Comparison of ENCODE assay signal across 10 mouse cellular contexts in genomic region chr12:80389448-80389847, GRCm38 (mm10). TPM values are rescaled to one million over a fixed set of nuclear protein-coding genes. Genes with fewer than 3 reads are reported as not detected.
A peak's percentile ranks its signal among the peaks of the same experiment; 100 is the strongest.
DNase-seq lines count a peak whose midpoint lies in the region; ATAC-seq and TF ChIP-seq lines count a peak whose summit lies in the region.
"Had no signal": no experiment of that assay in that cellular context is flagged by ENCODE, and none has a peak within 500 bp of the region (broad histone marks: within the 10 kb centered on the region; RNA-seq: fewer than 3 reads in every experiment).

No protein-coding gene starts in this region.

- ATAC-seq in frontal cortex, adult (ENCODE audit: low TSS enrichment): peak; percentile 73
- ATAC-seq in liver, embryonic 14.5 days (ENCODE audit: insufficient read depth): no peak
- ATAC-seq in liver, embryonic 12.5 days: no peak
- no peak for ATAC-seq in erythroblast, adult 5-6 weeks (replicated peaks; ENCODE audit: low FRiP score, poor library complexity, severe bottlenecking)

- no peak overlapping the region for H3K4me2 ChIP-seq in liver, embryonic 14.5 days (ENCODE audit: low read depth)
- H3K4me2 ChIP-seq in liver, embryonic 12.5 days: no peak overlapping the region
- H3K4me2 ChIP-seq: hindbrain, embryonic 15.5 days; lung, embryonic 15.5 days had no signal

- WGBS in liver, embryonic 14.5 days (ENCODE audit: insufficient replicate concordance): 60% methylated on average over 3 of the region's 3 CpGs
- 70% methylated on average over 3 of the region's 3 CpGs for WGBS in liver, embryonic 12.5 days (ENCODE audit: insufficient replicate concordance)

- no peaks in the 10 kb centered on the region for H3K9me3 ChIP-seq in liver, embryonic 14.5 days (ENCODE audit: control insufficient read depth, low read length)
- no peaks in the 10 kb centered on the region for H3K9me3 ChIP-seq in liver, embryonic 12.5 days (replicated peaks)
- H3K9me3 ChIP-seq: hindbrain, embryonic 15.5 days; lung, embryonic 15.5 days had no signal

- H3K9ac ChIP-seq in liver, embryonic 14.5 days (replicated peaks): no peak overlapping the region
- H3K9ac ChIP-seq in liver, embryonic 12.5 days: no peak overlapping the region
- H3K9ac ChIP-seq: hindbrain, embryonic 15.5 days; lung, embryonic 15.5 days had no signal

- H3K4me1 ChIP-seq in liver, embryonic 14.5 days (replicated peaks; ENCODE audit: control insufficient read depth in 2 of 2, insufficient read depth in 2 of 2, low read length in 1 of 2): no peaks in the 10 kb centered on the region
- 0 out of 2 replicates have a peak, but pooled peaks cover 4% of the 10 kb centered on the region for H3K4me1 ChIP-seq in liver, embryonic 12.5 days
- H3K4me1 ChIP-seq: hindbrain, embryonic 15.5 days; lung, embryonic 15.5 days had no signal

- TF ChIP-seq EP300 in liver, embryonic 14.5 days (IDR thresholded peaks at IDR 0.05; ENCODE audit: low read depth): no peak

- no peaks in the 10 kb centered on the region; the same call in 1 of the 2 replicates for H3K36me3 ChIP-seq in liver, embryonic 14.5 days (replicated peaks; ENCODE audit: control insufficient read depth, insufficient read depth, low read depth)
- peaks cover 35% of the 10 kb centered on the region for H3K36me3 ChIP-seq in liver, embryonic 12.5 days

- TF ChIP-seq CTCF in liver, embryonic 14.5 days (IDR thresholded peaks at IDR 0.05; ENCODE audit: low read depth): peak; percentile 31; the same call in 1 of the 2 replicates

- no peak overlapping the region for H3K4me3 ChIP-seq in liver, embryonic 14.5 days (ENCODE audit: insufficient read depth in 1 of 2, low read depth in 2 of 2, low read length in 2 of 2)
- H3K4me3 ChIP-seq in liver, embryonic 12.5 days: no peak overlapping the region
- H3K4me3 ChIP-seq: hindbrain, embryonic 15.5 days; lung, embryonic 15.5 days had no signal

- H3K27ac ChIP-seq in liver, embryonic 14.5 days: no peak overlapping the region
- no peak overlapping the region for H3K27ac ChIP-seq in liver, embryonic 12.5 days
- H3K27ac ChIP-seq: hindbrain, embryonic 15.5 days; lung, embryonic 15.5 days had no signal

- no peaks in the 10 kb centered on the region for H3K27me3 ChIP-seq in liver, embryonic 14.5 days (ENCODE audit: control insufficient read depth, insufficient read depth, low read length)
- no peaks in the 10 kb centered on the region for H3K27me3 ChIP-seq in liver, embryonic 12.5 days (replicated peaks)
- H3K27me3 ChIP-seq: hindbrain, embryonic 15.5 days; lung, embryonic 15.5 days had no signal

- no peak for DNase-seq in frontal cortex, postnatal 14 days (ENCODE audit: low spot score in 2 of 2)
- no peak for DNase-seq in liver, embryonic 14.5 days (ENCODE audit: low read depth in 3 of 3, low spot score in 3 of 3)
- peak; percentile 44 for DNase-seq in embryo, embryonic 11 days
- peak; percentile 37 for DNase-seq in retina, postnatal 1 day
- DNase-seq in right cerebral cortex, postnatal 10 days (ENCODE audit: low spot score in 2 of 2): no peak

RNA-seq across cellular contexts. Expression of gene Dcaf5, which starts 47.0 kb away (rescaled TPM):
- polyA plus RNA-seq in liver, embryonic 14.5 days (2012; rRNA removed): 3.1 and 4.0 TPM in 2 replicates
- polyA plus RNA-seq in liver, embryonic 14.5 days (2014; fragmentation: Nextera tagmentation; extraction: Ambion mirVana): 1.6 and 2.3 TPM in 2 replicates
- polyA plus RNA-seq in liver, embryonic 12.5 days (2016; fragmentation: Nextera tagmentation; extraction: Ambion mirVana): 5.1 and 5.6 TPM in 2 replicates
- 0.19 and 1.9 TPM in 2 replicates for total RNA-seq in erythroblast, adult 5-6 weeks (2015; ENCODE audit: low replicate concordance)
- total RNA-seq in erythroblast, adult 5-6 weeks (2017; ENCODE audit: low replicate concordance): 4.3 TPM in 2 replicates

Comparison
In these comparisons a context has a peak if more than half of its experiments do, and no peak if none do; other contexts are left out.
1. DNase-seq: peak in embryo, embryonic 11 days (single experiment) and retina, postnatal 1 day (single experiment); none in frontal cortex, postnatal 14 days (0 of 2), liver, embryonic 14.5 days (0 of 3) and right cerebral cortex, postnatal 10 days (0 of 2).